Mouse (Mus musculus) ES-Bruce4 (cell line): ENCODE data around the gene Hist2h2ab.
"Not testable (repeated sequence)": the region's sequence is repeated elsewhere in the genome, so short reads cannot be mapped to it uniquely, and the experiment has no call there.

ENCODE experiments used
- CTCF ChIP-seq: IDR thresholded peaks from one replicate; pipeline ENCODE4 v1.8.1; 2011; ENCODE audit warnings: low read depth, low read length
- EP300 ChIP-seq: IDR thresholded peaks from 2 replicates; pipeline ENCODE4 v1.6.1; 2011; ENCODE audit warnings: low read depth, low read length; ENCODE audit not compliant: insufficient read depth
- POLR2A ChIP-seq: IDR thresholded peaks from one replicate; pipeline ENCODE4 v1.8.1; 2011; ENCODE audit warnings: low read length; ENCODE audit not compliant: insufficient read depth

- not testable (repeated sequence) for TF ChIP-seq POLR2A, CTCF, EP300
Measured at GRCm38 (mm10) chr3:96246018-96246417, 26.4 kb downstream of the Hist2h2ab start.
